Mouse (Mus musculus) A20 (cell line): ENCODE data around the gene Sgsm1.
"Not testable (repeated sequence)": the region's sequence is repeated elsewhere in the genome, so short reads cannot be mapped to it uniquely, and the experiment has no call there.

ENCODE experiments used
- DNase-seq: peaks from one replicate; pipeline ENCODE4 v3.0.0-alpha.2; 2011; ENCODE audit warnings: low read depth, low spot score

Gene Sgsm1

GRCm38 (mm10) chr5:113310377-113311003, at the start of gene Sgsm1:
TSS of gene Sgsm1 (minus strand) at chr5:113310786.
- no peak for DNase-seq

GRCm38 (mm10) chr5:113358833-113359232, 48.2 kb upstream of the Sgsm1 start:
- DNase-seq = no peak

GRCm38 (mm10) chr5:113357656-113358055, 47.1 kb upstream of the Sgsm1 start:
- DNase-seq = no peak

- DNase-seq = no peak
Observed at GRCm38 (mm10) chr5:113357186-113357585, 46.6 kb upstream of the Sgsm1 start, which contains the start of gene Aym1. TSS of gene Aym1 (plus strand) at chr5:113357294.

GRCm38 (mm10) chr5:113354311-113354710, 43.7 kb upstream of the Sgsm1 start:
- DNase-seq = no peak

DNA sequence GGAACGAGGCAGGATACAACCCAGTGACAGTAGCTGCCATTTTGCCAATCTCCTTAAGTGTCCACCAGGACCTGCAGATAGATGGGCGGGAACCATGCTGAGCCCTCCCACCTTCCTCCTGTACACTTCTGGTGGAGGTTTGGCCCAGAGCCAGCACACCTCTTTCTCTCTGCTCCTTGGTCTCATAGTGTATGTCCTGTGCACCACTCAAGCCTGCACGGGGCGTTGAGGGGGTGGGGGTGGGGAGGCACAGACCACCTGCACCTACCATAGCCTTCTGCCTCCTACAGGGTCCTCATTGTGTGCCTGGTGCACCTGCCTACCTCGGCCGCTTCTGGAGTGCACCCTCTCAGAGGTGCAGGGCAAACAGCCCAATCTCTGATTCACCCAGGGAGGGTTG, 42.0 kb upstream of the Sgsm1 start:
- DNase-seq = no peak

DNA sequence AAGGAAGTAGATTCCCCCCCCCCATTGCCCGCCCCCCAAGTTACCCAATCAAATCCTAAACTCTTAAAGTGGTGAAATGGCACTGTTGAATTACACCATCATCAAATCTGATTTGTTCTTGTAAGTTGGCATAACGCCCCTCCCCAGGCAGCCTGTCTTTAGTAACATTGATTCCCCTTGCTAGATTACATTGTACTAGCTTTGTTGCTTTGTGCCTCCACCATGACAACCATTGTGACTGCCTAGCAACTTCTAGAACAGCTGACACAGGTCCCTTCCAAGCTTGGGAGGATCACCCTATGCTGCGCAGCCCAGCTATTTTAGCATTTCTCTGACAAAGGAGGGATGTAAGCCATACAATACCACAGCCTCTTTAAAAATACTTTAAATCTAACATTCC, 41.2 kb upstream of the Sgsm1 start:
- DNase-seq = no peak

DNA sequence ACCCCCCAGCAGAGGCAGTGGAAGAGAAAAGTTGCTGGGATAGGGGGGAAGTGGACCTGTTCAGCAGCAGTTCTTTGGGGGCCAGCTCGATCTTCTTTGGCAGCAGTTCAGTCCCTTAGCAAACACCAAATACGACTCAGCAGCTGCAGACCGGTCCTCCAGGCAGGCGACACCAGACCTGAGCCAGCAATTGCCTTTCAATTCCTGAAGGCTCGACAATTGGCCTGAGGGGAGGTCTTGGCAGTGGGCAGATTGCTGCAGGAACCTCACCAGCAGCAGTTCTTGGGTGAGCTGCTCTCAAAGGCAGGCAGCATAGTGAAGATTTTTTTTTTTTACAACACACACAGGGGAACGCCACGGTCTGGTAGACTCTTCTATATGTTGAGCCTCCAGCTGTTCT, 39.2 kb upstream of the Sgsm1 start:
- DNase-seq = no peak

DNA sequence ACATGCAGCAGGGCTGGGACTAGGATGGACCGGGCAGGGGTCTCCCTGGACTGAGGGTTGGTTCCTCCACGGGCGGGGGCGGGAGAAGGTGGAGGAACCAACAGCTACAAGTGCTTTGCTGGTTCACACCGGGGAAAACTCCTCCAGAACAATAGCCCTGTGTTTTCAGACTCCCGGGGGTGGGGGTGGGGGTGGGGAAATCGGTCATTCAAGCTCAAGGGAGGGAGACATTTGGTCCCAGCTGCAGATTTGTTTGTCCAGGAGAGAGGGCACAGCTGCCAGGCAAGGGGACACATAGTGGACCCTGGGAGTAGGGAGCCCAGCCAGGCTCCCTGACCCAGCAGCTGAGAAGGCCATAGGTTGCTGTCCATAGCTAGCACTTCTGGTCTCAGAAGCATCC, 38.6 kb upstream of the Sgsm1 start:
- no peak for DNase-seq

DNA sequence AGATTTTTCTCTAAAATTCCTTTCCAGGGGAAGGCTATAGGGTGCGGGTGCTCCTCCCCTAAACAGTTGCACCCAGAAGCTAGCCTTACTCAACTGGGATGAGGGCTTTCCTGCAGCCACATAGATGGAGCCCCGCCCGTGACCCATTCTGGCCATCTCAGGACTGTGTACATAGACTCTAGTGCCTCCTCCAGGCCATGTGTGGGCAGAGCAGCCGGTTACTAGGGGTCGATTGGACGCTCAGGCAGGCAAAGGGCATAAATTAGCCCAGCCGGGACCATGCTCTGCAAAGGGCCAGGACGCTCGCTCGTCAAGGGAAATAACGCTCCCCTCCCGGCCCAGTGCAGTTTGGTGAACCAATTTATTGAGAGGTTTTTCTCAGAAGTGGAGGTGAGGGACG, 38.0 kb upstream of the Sgsm1 start:
- no peak for DNase-seq

- no peak for DNase-seq
Observed at GRCm38 (mm10) chr5:113347593-113347992, 37.0 kb upstream of the Sgsm1 start.

- not testable (repeated sequence) for DNase-seq
Observed at GRCm38 (mm10) chr5:113346651-113347050, 36.1 kb upstream of the Sgsm1 start.

GRCm38 (mm10) chr5:113345781-113346180, 35.2 kb upstream of the Sgsm1 start:
- DNase-seq = no peak

GRCm38 (mm10) chr5:113344635-113345386, 34.2 kb upstream of the Sgsm1 start:
- DNase-seq = no peak

DNA sequence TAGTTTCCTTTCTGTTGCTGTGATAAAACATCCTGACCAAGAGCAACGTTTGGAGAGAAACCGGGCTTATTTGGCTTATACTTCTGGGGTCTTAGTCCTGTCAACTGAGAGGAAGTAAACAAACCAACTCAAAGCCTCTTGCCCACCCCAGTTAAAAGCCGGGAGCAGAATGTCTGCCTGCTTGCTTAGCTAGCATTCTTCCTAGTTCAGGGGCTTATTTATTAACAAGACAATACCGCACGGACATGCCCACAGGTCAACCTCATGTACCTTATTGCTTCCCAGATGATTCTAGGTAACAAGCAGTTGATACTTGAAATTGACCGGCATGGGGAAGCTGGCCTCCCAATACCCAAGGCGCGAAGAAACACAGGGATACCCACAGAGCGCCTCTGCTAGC, 25.7 kb upstream of the Sgsm1 start:
- DNase-seq = no peak

DNA sequence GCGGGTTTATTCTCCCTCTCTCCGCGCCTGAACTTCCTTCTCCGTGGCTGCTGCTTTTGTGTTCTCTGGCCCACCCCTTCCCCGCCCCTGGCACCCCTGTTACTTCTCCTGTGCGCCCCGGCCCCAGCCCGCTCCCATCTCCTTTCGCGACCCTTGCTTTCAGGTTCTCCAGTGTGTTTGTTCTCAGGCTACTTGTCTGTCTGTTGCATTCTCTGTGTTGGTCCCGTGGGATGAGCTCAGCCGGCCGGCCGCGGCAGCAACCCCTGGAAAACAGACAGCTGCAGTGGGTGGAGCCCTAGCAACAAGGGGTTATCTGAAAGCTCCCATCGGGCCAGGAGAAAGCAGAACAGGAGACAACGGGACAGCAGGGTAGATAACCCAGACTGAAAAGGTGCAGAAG, 25.1 kb upstream of the Sgsm1 start:
- DNase-seq = no peak

GRCm38 (mm10) chr5:113334621-113335530, 24.3 kb upstream of the Sgsm1 start:
- DNase-seq = no peak

GRCm38 (mm10) chr5:113332899-113333298, 22.3 kb upstream of the Sgsm1 start:
- no peak for DNase-seq

- DNase-seq = no peak
Observed at GRCm38 (mm10) chr5:113332239-113332638, 21.7 kb upstream of the Sgsm1 start.

- no peak for DNase-seq
Observed at GRCm38 (mm10) chr5:113330202-113330601, 19.6 kb upstream of the Sgsm1 start.

- no peak for DNase-seq
Observed at GRCm38 (mm10) chr5:113329463-113329862, 18.9 kb upstream of the Sgsm1 start.
